Mouse (Mus musculus): ENCODE results near the gene Acaa1b. TPM values are rescaled to one million over a fixed set of nuclear protein-coding genes. Genes with fewer than 3 reads are reported as not detected.

Acaa1b gene
- polyA plus RNA-seq, 1 experiment, result 2.1 TPM

DNA sequence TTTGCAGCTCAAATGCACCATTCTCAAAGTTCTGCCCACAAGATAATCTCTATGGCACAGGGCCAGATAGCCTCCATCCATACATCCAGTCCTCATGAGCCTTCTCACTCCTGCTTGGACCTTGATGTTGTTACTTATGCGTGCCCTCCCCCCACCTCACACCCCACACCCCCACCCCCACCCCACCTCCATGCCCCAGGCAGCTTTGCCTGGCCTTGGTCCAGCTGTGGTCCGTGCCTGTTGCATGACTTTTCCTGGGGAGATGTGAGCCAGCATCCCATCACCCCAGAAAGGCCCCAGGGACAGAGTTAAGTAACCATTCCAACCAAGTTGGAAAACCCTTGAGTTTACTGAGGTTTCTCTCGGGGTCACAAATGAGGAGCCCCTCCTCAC lies 36.7 kb downstream of the Acaa1b start:
- H3K4me1 ChIP-seq (ENCODE audit: control insufficient read depth, insufficient read depth, low read length), result no peaks in the 10 kb centered on the region
- no peak for TF ChIP-seq CTCF (IDR thresholded peaks at IDR 0.05; ENCODE audit: low read depth, low read length)
- TF ChIP-seq POLR2A (IDR thresholded peaks at IDR 0.05; ENCODE audit: insufficient read depth, low read length), result no peak
- no peaks in the 10 kb centered on the region for H3K36me3 ChIP-seq (ENCODE audit: control insufficient read depth, insufficient read depth, low read length, poor library complexity, severe bottlenecking)
- no peak overlapping the region for H3K27ac ChIP-seq (ENCODE audit: insufficient read depth, low read length)
- H3K4me3 ChIP-seq (ENCODE audit: low read depth, low read length), result no peak overlapping the region
- no peaks in the 10 kb centered on the region for H3K9me3 ChIP-seq (replicated peaks; ENCODE audit: control insufficient read depth, insufficient read depth, low read length, poor library complexity, severe bottlenecking)
- H3K9ac ChIP-seq (ENCODE audit: low read depth, poor library complexity, severe bottlenecking), result no peak overlapping the region
- no peaks in the 10 kb centered on the region for H3K27me3 ChIP-seq (ENCODE audit: control insufficient read depth, insufficient read depth, low read length, poor library complexity, severe bottlenecking)

DNA sequence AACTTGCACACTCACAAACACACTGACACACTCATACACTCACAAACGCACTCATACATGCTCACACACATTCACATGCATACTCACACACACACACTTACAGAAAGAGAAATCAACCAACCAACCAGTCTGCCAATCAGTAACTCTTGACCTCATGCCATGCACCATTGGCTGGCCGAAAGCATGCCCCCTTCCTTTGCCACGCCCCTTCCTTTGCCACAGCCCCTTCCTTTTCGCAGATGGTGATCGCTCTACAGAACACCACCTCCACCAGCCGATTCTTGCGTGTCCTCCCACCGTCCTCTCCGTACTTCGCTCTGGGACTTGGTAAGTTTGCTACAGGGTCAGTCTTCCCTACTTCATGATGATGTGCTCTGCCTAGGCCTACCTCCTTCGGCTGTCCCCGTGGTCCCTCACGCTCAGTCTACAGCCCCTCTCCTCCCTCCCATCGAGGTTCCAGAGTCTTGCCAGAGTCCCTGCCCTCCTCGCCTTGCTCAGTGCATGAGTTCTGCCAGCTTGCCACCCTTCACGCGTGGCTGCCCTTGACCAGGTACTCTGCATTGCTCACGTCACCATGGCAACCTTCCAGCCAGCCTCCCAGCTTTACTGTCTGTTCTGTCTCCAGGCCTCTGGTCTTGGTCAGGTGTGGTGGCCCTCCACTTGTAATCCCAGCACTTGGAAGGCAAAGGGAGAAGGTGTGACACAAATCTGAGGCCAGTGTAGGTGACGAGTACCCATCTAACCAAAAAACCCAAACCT lies 37.3 kb downstream of the Acaa1b start:
- H3K9me3 ChIP-seq (replicated peaks; ENCODE audit: control insufficient read depth, insufficient read depth, low read length, poor library complexity, severe bottlenecking), result no peaks in the 10 kb centered on the region
- no peaks in the 10 kb centered on the region for H3K4me1 ChIP-seq (ENCODE audit: control insufficient read depth, insufficient read depth, low read length)
- no peaks in the 10 kb centered on the region for H3K36me3 ChIP-seq (ENCODE audit: control insufficient read depth, insufficient read depth, low read length, poor library complexity, severe bottlenecking)
- H3K27ac ChIP-seq (ENCODE audit: insufficient read depth, low read length), result no peak overlapping the region
- TF ChIP-seq EP300 (IDR thresholded peaks at IDR 0.05; ENCODE audit: insufficient read depth, low read depth, low read length) (no peak), POLR2A (IDR thresholded peaks at IDR 0.05; ENCODE audit: insufficient read depth, low read length) (no peak), CTCF (IDR thresholded peaks at IDR 0.05; ENCODE audit: low read depth, low read length) (no peak)
- H3K9ac ChIP-seq (ENCODE audit: low read depth, poor library complexity, severe bottlenecking), result no peak overlapping the region
- no peak overlapping the region for H3K4me3 ChIP-seq (ENCODE audit: low read depth, low read length)
- no peaks in the 10 kb centered on the region for H3K27me3 ChIP-seq (ENCODE audit: control insufficient read depth, insufficient read depth, low read length, poor library complexity, severe bottlenecking)

DNA sequence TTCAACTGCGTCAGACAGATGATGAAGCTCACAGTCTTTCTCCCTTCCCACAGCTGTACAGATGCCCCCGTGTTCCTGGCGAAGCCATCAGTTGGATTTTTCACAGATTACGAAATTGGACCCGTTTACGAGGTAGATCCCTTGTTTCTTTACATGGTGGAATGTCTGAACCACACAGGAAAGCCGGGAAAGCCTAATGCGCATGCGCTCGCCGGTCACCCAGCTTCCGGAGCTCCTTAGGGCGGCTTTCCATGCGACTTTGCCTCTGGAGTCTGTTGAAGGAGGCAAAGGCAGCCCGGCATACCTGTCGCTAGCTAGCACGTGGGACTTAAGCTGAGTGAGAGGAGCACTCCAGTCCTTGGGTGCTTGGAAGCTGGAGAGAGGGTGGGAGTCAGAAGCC lies 42.0 kb downstream of the Acaa1b start:
- no peaks in the 10 kb centered on the region for H3K9me3 ChIP-seq (replicated peaks; ENCODE audit: control insufficient read depth, insufficient read depth, low read length, poor library complexity, severe bottlenecking)
- H3K27me3 ChIP-seq (ENCODE audit: control insufficient read depth, insufficient read depth, low read length, poor library complexity, severe bottlenecking), result no peaks in the 10 kb centered on the region
- TF ChIP-seq EP300 (IDR thresholded peaks at IDR 0.05; ENCODE audit: insufficient read depth, low read depth, low read length), result no peak
- TF ChIP-seq POLR2A (IDR thresholded peaks at IDR 0.05; ENCODE audit: insufficient read depth, low read length), result no peak
- TF ChIP-seq CTCF (IDR thresholded peaks at IDR 0.05; ENCODE audit: low read depth, low read length), result no peak
- no peak overlapping the region for H3K27ac ChIP-seq (ENCODE audit: insufficient read depth, low read length)
- H3K4me1 ChIP-seq (ENCODE audit: control insufficient read depth, insufficient read depth, low read length), result no peaks in the 10 kb centered on the region
- H3K4me3 ChIP-seq (ENCODE audit: low read depth, low read length), result no peak overlapping the region
- H3K36me3 ChIP-seq (ENCODE audit: control insufficient read depth, insufficient read depth, low read length, poor library complexity, severe bottlenecking), result no peaks in the 10 kb centered on the region
- H3K9ac ChIP-seq (ENCODE audit: low read depth, poor library complexity, severe bottlenecking), result no peak overlapping the region

DNA sequence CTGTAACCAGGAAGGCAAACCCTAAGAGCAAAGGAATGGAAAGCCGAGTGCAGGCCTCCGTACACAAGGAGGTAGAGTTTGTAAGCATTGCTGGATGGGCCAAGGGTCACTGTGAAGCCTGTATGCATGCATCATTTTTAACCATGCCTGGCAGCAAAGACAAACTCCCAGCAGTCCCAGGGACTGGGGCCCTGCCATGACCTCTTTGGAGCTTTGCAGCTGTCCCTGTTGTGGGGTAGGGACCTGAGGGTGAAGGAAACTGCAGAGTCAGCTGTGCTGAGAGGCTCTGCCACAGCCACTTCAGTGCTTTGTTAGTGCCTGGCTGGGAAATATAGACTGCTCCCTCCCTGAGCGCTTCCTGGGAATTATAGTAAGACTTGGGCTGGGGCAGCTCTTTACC lies 46.3 kb downstream of the Acaa1b start:
- Histone ChIP-seq H3K27ac (ENCODE audit: insufficient read depth, low read length) (peak overlapping the region; percentile 23; the same call in 1 of the 2 replicates), H3K9me3 (replicated peaks; ENCODE audit: control insufficient read depth, insufficient read depth, low read length, poor library complexity, severe bottlenecking) (no peaks in the 10 kb centered on the region), H3K4me1 (ENCODE audit: control insufficient read depth, insufficient read depth, low read length) (no peaks in the 10 kb centered on the region), H3K36me3 (ENCODE audit: control insufficient read depth, insufficient read depth, low read length, poor library complexity, severe bottlenecking) (no peaks in the 10 kb centered on the region), H3K27me3 (ENCODE audit: control insufficient read depth, insufficient read depth, low read length, poor library complexity, severe bottlenecking) (no peaks in the 10 kb centered on the region), H3K4me3 (ENCODE audit: low read depth, low read length) (no peak overlapping the region), H3K9ac (ENCODE audit: low read depth, poor library complexity, severe bottlenecking) (no peak overlapping the region)
- TF ChIP-seq EP300 (IDR thresholded peaks at IDR 0.05; ENCODE audit: insufficient read depth, low read depth, low read length) (no peak), POLR2A (IDR thresholded peaks at IDR 0.05; ENCODE audit: insufficient read depth, low read length) (no peak), CTCF (IDR thresholded peaks at IDR 0.05; ENCODE audit: low read depth, low read length) (no peak)

DNA sequence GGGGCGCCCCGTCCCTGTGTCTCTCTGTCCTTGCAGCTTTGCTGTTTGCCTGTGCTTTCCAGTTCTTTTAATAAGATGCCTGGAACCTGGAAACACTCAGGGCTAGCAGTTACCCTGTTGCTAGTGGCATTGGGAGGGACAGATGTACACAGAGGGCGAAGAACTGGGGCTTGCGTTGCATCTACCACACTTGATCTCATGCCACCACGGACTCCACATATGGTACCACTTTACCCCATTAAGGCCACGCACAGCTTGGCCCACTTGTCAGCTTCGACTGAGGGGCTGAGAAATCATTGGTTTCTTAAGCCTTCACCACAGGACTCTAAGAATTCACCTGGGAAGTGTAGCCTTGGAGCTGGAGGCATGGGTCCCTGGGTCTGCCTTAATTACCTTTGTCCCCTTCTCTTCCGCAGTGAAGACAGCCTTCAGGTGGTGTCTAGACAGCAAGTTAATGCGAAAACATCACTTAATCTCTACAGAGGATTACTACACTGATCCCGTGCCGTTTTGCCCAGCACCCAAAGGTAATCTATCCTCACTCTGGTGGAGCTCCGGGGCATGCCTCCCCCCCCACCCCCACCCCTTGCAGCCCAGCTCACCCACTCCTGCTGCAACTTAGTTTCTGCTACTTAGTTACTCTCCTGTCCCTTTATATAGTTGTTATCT lies 47.1 kb downstream of the Acaa1b start:
- no peak overlapping the region for H3K4me3 ChIP-seq (ENCODE audit: low read depth, low read length)
- H3K27ac ChIP-seq (ENCODE audit: insufficient read depth, low read length), result no peak overlapping the region

DNA sequence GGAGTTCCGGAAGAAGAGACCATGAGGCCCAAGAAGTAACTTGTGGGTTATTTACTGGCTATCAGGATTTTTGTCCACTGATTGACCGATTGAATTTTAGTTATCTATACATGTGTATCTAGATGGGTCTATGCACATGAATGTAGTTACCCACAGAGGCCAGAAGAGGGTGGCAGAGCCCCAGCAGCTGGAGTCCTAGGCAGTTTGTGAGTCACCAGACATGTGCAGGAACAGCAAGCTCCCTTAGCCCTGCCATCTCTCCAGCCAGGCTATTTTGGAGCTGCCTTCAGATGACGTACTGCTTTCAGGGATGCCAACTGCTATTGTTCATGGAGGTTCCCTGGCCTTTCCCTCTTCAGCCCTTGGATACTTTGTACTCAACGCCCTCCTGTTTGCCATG lies 49.3 kb downstream of the Acaa1b start:
- Histone ChIP-seq H3K9ac (ENCODE audit: low read depth, poor library complexity, severe bottlenecking) (no peak overlapping the region), H3K27me3 (ENCODE audit: control insufficient read depth, insufficient read depth, low read length, poor library complexity, severe bottlenecking) (no peaks in the 10 kb centered on the region), H3K9me3 (replicated peaks; ENCODE audit: control insufficient read depth, insufficient read depth, low read length, poor library complexity, severe bottlenecking) (no peaks in the 10 kb centered on the region), H3K4me3 (ENCODE audit: low read depth, low read length) (no peak overlapping the region), H3K27ac (ENCODE audit: insufficient read depth, low read length) (no peak overlapping the region), H3K4me1 (ENCODE audit: control insufficient read depth, insufficient read depth, low read length) (no peaks in the 10 kb centered on the region), H3K36me3 (ENCODE audit: control insufficient read depth, insufficient read depth, low read length, poor library complexity, severe bottlenecking) (no peaks in the 10 kb centered on the region)
- TF ChIP-seq POLR2A (IDR thresholded peaks at IDR 0.05; ENCODE audit: insufficient read depth, low read length), result no peak
- TF ChIP-seq EP300 (IDR thresholded peaks at IDR 0.05; ENCODE audit: insufficient read depth, low read depth, low read length), result no peak
- peak; percentile 78 for TF ChIP-seq CTCF (IDR thresholded peaks at IDR 0.05; ENCODE audit: low read depth, low read length)

More for the DNA sequence above, 47.1 kb downstream of the Acaa1b start:
- Histone ChIP-seq H3K36me3 (ENCODE audit: control insufficient read depth, insufficient read depth, low read length, poor library complexity, severe bottlenecking) (no peaks in the 10 kb centered on the region), H3K4me1 (ENCODE audit: control insufficient read depth, insufficient read depth, low read length) (no peaks in the 10 kb centered on the region), H3K9me3 (replicated peaks; ENCODE audit: control insufficient read depth, insufficient read depth, low read length, poor library complexity, severe bottlenecking) (no peaks in the 10 kb centered on the region), H3K27me3 (ENCODE audit: control insufficient read depth, insufficient read depth, low read length, poor library complexity, severe bottlenecking) (no peaks in the 10 kb centered on the region), H3K9ac (ENCODE audit: low read depth, poor library complexity, severe bottlenecking) (no peak overlapping the region)
- TF ChIP-seq EP300 (IDR thresholded peaks at IDR 0.05; ENCODE audit: insufficient read depth, low read depth, low read length) (no peak), POLR2A (IDR thresholded peaks at IDR 0.05; ENCODE audit: insufficient read depth, low read length) (no peak), CTCF (IDR thresholded peaks at IDR 0.05; ENCODE audit: low read depth, low read length) (no peak)
